Mouse (Mus musculus) kidney, adult 2 months (tissue): ENCODE measurements around the gene Pml. TPM values are rescaled to one million over a fixed set of nuclear protein-coding genes. Genes with fewer than 3 reads are reported as not detected.
"Not testable (repeated sequence)": the region's sequence is repeated elsewhere in the genome, so short reads cannot be mapped to it uniquely, and the experiment has no call there.

ENCODE experiments used
- DNase-seq: peaks from one replicate; pipeline ENCODE4 v3.0.0; 2021
- H3K27ac ChIP-seq: fragments of 200-500 bp; 2 replicates; pipeline ENCODE4 v1.5.1; 2012; ENCODE audit warnings: low read depth, low read length, control low read depth, inconsistent platforms; ENCODE audit not compliant: insufficient read depth
- H3K27me3 ChIP-seq: fragments of 200-500 bp; replicated peaks from 2 replicates; pipeline ENCODE4 v1.6.1; 2012; ENCODE audit warnings: mild to moderate bottlenecking, moderate library complexity, low read length, inconsistent platforms; ENCODE audit not compliant: control insufficient read depth, insufficient read depth
- H3K36me3 ChIP-seq: fragments of 200-500 bp; 2 replicates; pipeline ENCODE4 v1.6.1; 2012; ENCODE audit warnings: mild to moderate bottlenecking, moderate library complexity, low read length, inconsistent platforms; ENCODE audit not compliant: control insufficient read depth, insufficient read depth
- H3K4me1 ChIP-seq: fragments of 200-500 bp; 2 replicates; pipeline ENCODE4 v1.6.1; 2011; ENCODE audit warnings: low read length; ENCODE audit not compliant: control insufficient read depth, insufficient read depth
- H3K4me3 ChIP-seq: fragments of 200-500 bp; 2 replicates; pipeline ENCODE4 v1.5.1; 2011; ENCODE audit warnings: mild to moderate bottlenecking, low read depth, low read length, control low read depth; ENCODE audit not compliant: insufficient read depth
- CTCF ChIP-seq: fragments of 200-500 bp; conservative IDR thresholded peaks from 2 replicates; pipeline ENCODE4 v1.5.1; 2011; ENCODE audit warnings: low read depth, mild to moderate bottlenecking, control low read depth, low read length, moderate library complexity, mixed read lengths; ENCODE audit not compliant: insufficient read depth, insufficient read length
- POLR2A ChIP-seq: fragments of 200-500 bp; IDR thresholded peaks from one replicate; pipeline ENCODE4 v1.6.1; 2011; ENCODE audit warnings: low read depth, low read length, control low read depth
- WGBS: fragments of 180-500 bp; shearing (Covaris S2); methylation state at CpG from one replicate; pipeline ENCODE4 v1.1.7; 2018; 5-methylcytosine and 5-hydroxymethylcytosine counted together
- polyA plus RNA-seq: library from polyadenylated mRNA; depleted of rRNA; stranded (reverse); fragments of >200 nt; gene quantifications from 2 replicates; pipeline ENCODE4 v1.2.3, GENCODE M21; 2012

Pml gene
- polyA plus RNA-seq, 1 experiment, result 27.6 TPM

DNA sequence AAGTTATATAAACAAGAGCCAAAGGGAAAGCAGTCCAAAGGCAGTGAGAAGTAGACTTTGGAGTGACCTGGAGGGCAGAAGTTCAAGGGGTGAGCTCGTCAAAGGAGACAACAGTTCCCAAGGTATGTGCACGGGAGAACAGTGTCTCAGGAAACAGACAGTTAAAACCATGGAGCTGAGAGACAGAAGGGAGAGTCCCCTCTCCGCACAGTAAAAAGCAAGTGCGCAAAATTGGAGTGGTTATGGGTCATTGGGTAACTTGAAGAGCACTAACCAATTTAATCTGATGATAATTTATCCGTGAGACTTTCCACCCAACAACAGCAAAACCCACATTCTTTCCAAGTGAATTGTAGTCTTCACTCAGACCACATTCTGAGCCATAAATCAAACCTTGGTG lies 26.8 kb upstream of the Pml start:
- 47% methylated on average over 5 of the region's 5 CpGs for WGBS
- TF ChIP-seq CTCF (no peak), POLR2A (no peak)
- no peaks in the 10 kb centered on the region for H3K36me3 ChIP-seq
- H3K27ac ChIP-seq, result peak overlapping the region; percentile 84; the same call in 1 of the 2 replicates
- no peaks in the 10 kb centered on the region for H3K27me3 ChIP-seq
- DNase-seq, result peak; percentile 82
- H3K4me1 ChIP-seq, result peaks cover 19% of the 10 kb centered on the region
- H3K4me3 ChIP-seq, result no peak overlapping the region

- no peak for TF ChIP-seq CTCF
- TF ChIP-seq POLR2A, result no peak
- no peaks in the 10 kb centered on the region for H3K27me3 ChIP-seq
- peak overlapping the region; percentile 84 for H3K27ac ChIP-seq
- WGBS, result 52% methylated on average over 3 of the region's 3 CpGs
- H3K4me3 ChIP-seq, result no peak overlapping the region
- no peak for DNase-seq
- H3K36me3 ChIP-seq, result no peaks in the 10 kb centered on the region
- H3K4me1 ChIP-seq, result peaks cover 19% of the 10 kb centered on the region
Measured at GRCm38 (mm10) chr9:58275797-58276196, 26.2 kb upstream of the Pml start.

DNA sequence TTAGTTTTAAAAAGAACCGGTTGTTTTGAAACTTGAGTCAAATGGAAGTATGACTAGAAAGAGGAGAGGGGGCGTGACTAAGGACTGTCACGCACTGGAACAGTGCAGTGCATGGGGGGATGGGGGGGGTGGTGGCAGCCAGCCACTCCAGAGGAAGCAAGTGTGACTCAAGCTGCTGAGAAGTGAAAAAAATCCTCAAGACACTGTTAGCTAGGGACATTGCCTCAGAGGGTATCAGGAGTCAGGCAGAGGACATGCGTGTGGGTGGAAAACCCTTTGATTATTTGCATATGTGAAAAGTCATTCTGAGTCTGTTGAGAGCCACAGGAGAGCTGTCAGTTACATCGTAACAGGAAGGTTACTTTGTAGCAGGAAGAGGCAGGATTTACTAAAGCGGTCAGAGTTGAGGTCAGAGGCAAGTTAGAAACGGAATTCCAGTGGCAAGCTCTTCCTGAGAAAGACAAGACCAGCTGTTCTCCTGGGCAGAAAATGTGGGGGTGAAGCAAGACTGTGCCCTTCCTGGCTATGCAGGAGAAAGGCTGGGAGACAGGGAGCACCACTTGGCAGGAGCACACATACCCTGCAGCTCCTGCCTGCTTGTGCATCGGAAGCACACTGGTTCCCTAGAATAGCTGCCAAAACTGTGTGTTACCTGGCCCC lies 25.7 kb upstream of the Pml start:
- H3K36me3 ChIP-seq, result no peaks in the 10 kb centered on the region
- no peak overlapping the region for H3K4me3 ChIP-seq
- H3K4me1 ChIP-seq, result peaks cover 19% of the 10 kb centered on the region
- TF ChIP-seq CTCF, result no peak
- no peak for TF ChIP-seq POLR2A
- peak overlapping the region; percentile 84 for H3K27ac ChIP-seq
- 10% methylated on average over 8 of the region's 8 CpGs for WGBS
- peak; percentile 84 for DNase-seq
- no peaks in the 10 kb centered on the region for H3K27me3 ChIP-seq

GRCm38 (mm10) chr9:58274626-58275025 lies 25.0 kb upstream of the Pml start:
- Histone ChIP-seq H3K27ac (peak overlapping the region; percentile 69; the same call in 1 of the 2 replicates), H3K4me3 (no peak overlapping the region), H3K27me3 (no peaks in the 10 kb centered on the region), H3K36me3 (no peaks in the 10 kb centered on the region), H3K4me1 (peaks cover 19% of the 10 kb centered on the region)
- 45% methylated on average over 3 of the region's 3 CpGs for WGBS
- no peak for DNase-seq
- TF ChIP-seq CTCF (no peak), POLR2A (no peak)

- peaks cover 19% of the 10 kb centered on the region for H3K4me1 ChIP-seq
- H3K27ac ChIP-seq, result peak overlapping the region; percentile 69; the same call in 1 of the 2 replicates
- no peak for DNase-seq
- H3K4me3 ChIP-seq, result no peak overlapping the region
- no peaks in the 10 kb centered on the region for H3K36me3 ChIP-seq
- TF ChIP-seq POLR2A, result no peak
- TF ChIP-seq CTCF, result no peak
- 82% methylated on average over 7 of the region's 7 CpGs for WGBS
- H3K27me3 ChIP-seq, result no peaks in the 10 kb centered on the region
Measured at GRCm38 (mm10) chr9:58274101-58274604, 24.6 kb upstream of the Pml start.

DNA sequence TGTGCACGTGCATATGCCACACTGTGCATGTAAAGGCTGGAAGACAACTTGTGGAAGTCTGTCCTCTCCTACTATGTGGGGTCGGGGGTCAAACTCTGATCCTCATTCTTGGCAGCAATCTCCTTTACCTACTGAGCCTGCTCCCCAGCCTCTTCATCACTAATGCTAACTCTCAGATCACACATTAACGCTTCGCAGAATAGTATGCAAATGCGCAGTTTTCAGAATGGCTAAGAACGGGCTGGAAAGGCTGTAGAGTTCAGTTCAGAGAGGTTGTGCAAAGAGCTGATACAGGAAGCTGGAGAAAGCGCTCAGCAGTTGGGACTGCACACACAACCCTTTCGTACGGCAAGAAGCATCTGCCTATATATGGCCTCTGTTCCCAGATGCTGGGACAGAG lies 23.3 kb upstream of the Pml start:
- DNase-seq, result peak; percentile 67
- H3K27ac ChIP-seq, result peak overlapping the region; percentile 28; the same call in 1 of the 2 replicates
- no peaks in the 10 kb centered on the region for H3K36me3 ChIP-seq
- no peaks in the 10 kb centered on the region for H3K27me3 ChIP-seq
- H3K4me1 ChIP-seq, result peaks cover 19% of the 10 kb centered on the region
- no peak for TF ChIP-seq POLR2A
- WGBS, result 66% methylated on average over 9 of the region's 9 CpGs
- H3K4me3 ChIP-seq, result no peak overlapping the region

- Histone ChIP-seq H3K27me3 (no peaks in the 10 kb centered on the region), H3K36me3 (no peaks in the 10 kb centered on the region), H3K4me1 (peaks cover 19% of the 10 kb centered on the region), H3K27ac (peak overlapping the region; percentile 35), H3K4me3 (no peak overlapping the region)
- TF ChIP-seq POLR2A (no peak), CTCF (no peak)
- 73% methylated on average over 2 of the region's 2 CpGs for WGBS
- DNase-seq, result peak; percentile 46
Measured at GRCm38 (mm10) chr9:58272068-58272541, 22.5 kb upstream of the Pml start.

DNA sequence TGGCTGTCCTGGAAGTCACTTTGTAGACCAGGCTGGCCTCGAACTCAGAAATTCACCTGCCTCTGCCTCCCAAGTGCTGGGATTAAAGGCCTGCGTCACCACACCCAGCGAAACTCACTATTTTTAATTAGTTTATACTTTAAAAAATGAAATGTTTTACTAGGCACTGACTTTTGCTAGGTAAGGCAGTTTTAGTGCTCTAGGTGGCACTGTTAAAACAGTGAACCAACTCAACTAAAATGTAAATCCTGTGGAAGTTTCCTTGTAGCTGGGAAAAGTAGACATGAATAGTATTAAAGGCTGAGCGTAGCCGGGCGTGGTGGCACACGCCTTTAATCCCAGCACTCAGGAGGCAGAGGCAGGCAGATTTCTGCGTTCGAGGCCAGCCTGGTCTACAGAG lies 22.0 kb upstream of the Pml start:
- not testable (repeated sequence) for H3K27me3 ChIP-seq, DNase-seq, H3K4me3 ChIP-seq, H3K36me3 ChIP-seq, H3K27ac ChIP-seq
- 89% methylated on average over 9 of the region's 9 CpGs for WGBS
- peaks cover 19% of the 10 kb centered on the region for H3K4me1 ChIP-seq
